Mouse (Mus musculus): ENCODE results near the gene Olfr466. TPM values are rescaled to one million over a fixed set of nuclear protein-coding genes. Genes with fewer than 3 reads are reported as not detected.

Olfr466 gene
- polyA plus RNA-seq (2014; fragmentation: Nextera tagmentation; extraction: Ambion mirVana), result not detected in 2 replicates

DNA sequence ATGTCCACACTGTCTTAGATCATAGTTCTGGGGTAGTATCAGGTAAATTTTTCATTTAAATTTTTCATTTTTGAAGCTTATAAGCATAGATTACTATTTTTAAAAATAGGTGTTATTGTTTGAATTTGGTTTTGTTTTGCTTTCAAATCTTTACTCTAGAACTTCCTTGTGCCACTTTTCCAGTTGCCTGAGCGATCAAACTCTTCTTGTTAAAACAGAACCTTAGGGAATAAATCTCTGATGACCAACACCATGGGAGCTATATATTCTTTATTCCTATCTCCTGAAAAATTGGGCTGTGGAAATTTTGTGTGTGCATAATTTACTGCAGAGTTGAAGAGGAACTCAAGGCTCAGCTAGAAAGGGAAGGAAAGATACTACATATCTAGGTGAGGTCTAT is at the start of gene Olfr466:
TSS of gene Olfr466 (plus strand) at position 301 of the 400 bp plus-strand sequence.
- Histone ChIP-seq H3K36me3 (ENCODE audit: insufficient read depth) (no peaks in the 10 kb centered on the region), H3K4me2 (no peak within 1 kb of the TSS), H3K4me1 (ENCODE audit: insufficient read depth) (no peaks in the 10 kb centered on the region), H3K9me3 (ENCODE audit: low read depth, low read length) (no peaks in the 10 kb centered on the region), H3K27me3 (ENCODE audit: insufficient read depth, low read length) (no peaks in the 10 kb centered on the region), H3K9ac (no peak within 1 kb of the TSS), H3K27ac (ENCODE audit: low read depth) (no peak within 1 kb of the TSS), H3K4me3 (ENCODE audit: low read depth, low read length) (no peak within 1 kb of the TSS)
- ATAC-seq (ENCODE audit: insufficient read depth) (no peak), DNase-seq (no peak)
- WGBS, result 57% methylated on average over 1 of the region's 1 CpGs
- no peak for TF ChIP-seq CTCF (IDR thresholded peaks at IDR 0.05; ENCODE audit: low read depth)

DNA sequence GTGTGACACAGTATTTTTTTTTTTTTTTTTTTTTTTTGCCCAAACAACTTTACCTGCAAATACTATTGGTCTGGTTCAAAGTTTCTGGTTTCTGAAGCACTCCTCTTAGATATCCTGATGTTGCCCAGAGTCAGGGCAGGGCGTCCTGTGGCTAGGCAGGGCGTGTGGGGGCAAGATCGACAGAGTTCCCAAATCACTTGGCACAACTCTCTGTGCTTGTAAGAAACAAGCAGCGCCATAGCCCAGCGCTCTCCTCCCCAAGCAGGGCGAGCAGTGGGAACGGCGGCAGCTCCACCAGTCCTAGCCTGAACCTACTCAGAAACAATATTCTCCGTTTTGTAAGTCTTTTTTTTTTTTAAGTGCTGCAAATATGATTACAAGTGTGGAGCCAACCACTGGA is 49.4 kb upstream of the Olfr466 start:
- 91% methylated on average over 9 of the region's 9 CpGs for WGBS

DNA sequence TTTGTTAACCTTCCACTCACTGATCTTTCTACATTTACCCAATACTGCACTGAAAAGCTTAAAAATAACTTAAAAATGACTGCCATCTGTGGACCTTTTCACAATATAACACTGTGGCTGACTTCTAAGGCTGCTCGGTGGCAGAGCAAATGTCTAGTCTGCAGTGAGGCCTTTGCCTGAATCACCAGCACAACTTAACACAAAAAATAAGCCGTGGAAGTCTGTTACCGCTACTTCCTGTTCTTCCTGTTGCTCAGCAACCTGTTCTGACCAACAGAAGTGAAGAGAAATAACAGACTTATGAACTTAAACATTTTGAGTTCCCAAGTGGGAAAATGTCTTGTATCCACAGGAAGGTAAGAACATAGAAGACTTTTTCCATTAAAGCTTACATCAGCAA is 48.8 kb upstream of the Olfr466 start:
- Histone ChIP-seq H3K9me3 (ENCODE audit: low read depth, low read length) (peaks cover 8% of the 10 kb centered on the region; the same call in 1 of the 2 replicates), H3K27ac (ENCODE audit: low read depth) (no peak overlapping the region), H3K27me3 (ENCODE audit: insufficient read depth, low read length) (no peaks in the 10 kb centered on the region), H3K4me3 (ENCODE audit: low read depth, low read length) (no peak overlapping the region), H3K36me3 (ENCODE audit: insufficient read depth) (no peaks in the 10 kb centered on the region), H3K4me2 (no peak overlapping the region), H3K4me1 (ENCODE audit: insufficient read depth) (no peaks in the 10 kb centered on the region), H3K9ac (no peak overlapping the region)
- ATAC-seq (ENCODE audit: insufficient read depth) (no peak), DNase-seq (no peak)
- 92% methylated on average over 3 of the region's 3 CpGs for WGBS
- no peak for TF ChIP-seq CTCF (IDR thresholded peaks at IDR 0.05; ENCODE audit: low read depth)

More for the DNA sequence above, 49.4 kb upstream of the Olfr466 start:
- no peak overlapping the region for H3K4me3 ChIP-seq (ENCODE audit: low read depth, low read length)
- no peak for DNase-seq
- H3K27ac ChIP-seq (ENCODE audit: low read depth), result no peak overlapping the region
- H3K9ac ChIP-seq, result no peak overlapping the region
- H3K4me1 ChIP-seq (ENCODE audit: insufficient read depth), result no peaks in the 10 kb centered on the region
- H3K4me2 ChIP-seq, result no peak overlapping the region
- no peak for ATAC-seq (ENCODE audit: insufficient read depth)
- no peaks in the 10 kb centered on the region for H3K27me3 ChIP-seq (ENCODE audit: insufficient read depth, low read length)
- peaks cover 8% of the 10 kb centered on the region; the same call in 1 of the 2 replicates for H3K9me3 ChIP-seq (ENCODE audit: low read depth, low read length)
- no peaks in the 10 kb centered on the region for H3K36me3 ChIP-seq (ENCODE audit: insufficient read depth)
- no peak for TF ChIP-seq CTCF (IDR thresholded peaks at IDR 0.05; ENCODE audit: low read depth)

DNA sequence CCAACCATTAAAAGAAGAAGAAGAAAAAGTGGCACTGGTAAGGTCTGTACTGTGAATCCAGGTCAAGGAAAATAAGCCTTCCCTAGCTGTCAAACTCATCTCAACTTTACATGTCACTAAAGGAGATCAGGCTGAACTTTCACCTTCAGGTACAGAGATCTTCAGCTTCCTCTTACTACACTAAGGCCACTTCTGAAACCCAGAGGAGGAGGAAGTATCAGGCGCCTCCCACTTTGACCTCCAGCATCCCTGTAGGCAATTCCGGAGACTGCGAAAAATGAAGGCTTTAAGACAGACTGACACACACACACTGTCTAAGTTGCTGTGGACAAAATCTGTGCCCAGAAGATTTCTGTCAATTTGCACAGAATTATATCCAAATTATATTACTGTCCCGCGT is 38.1 kb upstream of the Olfr466 start:
- Histone ChIP-seq H3K4me3 (ENCODE audit: low read depth, low read length) (peak overlapping the region; percentile 82), H3K4me1 (ENCODE audit: insufficient read depth) (no peaks in the 10 kb centered on the region), H3K36me3 (ENCODE audit: insufficient read depth) (no peaks in the 10 kb centered on the region), H3K9me3 (ENCODE audit: low read depth, low read length) (no peaks in the 10 kb centered on the region), H3K9ac (peak overlapping the region; percentile 95), H3K27me3 (ENCODE audit: insufficient read depth, low read length) (no peaks in the 10 kb centered on the region), H3K27ac (ENCODE audit: low read depth) (peak overlapping the region; percentile 93), H3K4me2 (peak overlapping the region; percentile 82)
- TF ChIP-seq CTCF (IDR thresholded peaks at IDR 0.05; ENCODE audit: low read depth), result no peak
- under 1% methylated on average over 5 of the region's 5 CpGs for WGBS
- peak; percentile 19; the same call in 1 of the 2 replicates for ATAC-seq (ENCODE audit: insufficient read depth)
- peak; percentile 40 for DNase-seq

DNA sequence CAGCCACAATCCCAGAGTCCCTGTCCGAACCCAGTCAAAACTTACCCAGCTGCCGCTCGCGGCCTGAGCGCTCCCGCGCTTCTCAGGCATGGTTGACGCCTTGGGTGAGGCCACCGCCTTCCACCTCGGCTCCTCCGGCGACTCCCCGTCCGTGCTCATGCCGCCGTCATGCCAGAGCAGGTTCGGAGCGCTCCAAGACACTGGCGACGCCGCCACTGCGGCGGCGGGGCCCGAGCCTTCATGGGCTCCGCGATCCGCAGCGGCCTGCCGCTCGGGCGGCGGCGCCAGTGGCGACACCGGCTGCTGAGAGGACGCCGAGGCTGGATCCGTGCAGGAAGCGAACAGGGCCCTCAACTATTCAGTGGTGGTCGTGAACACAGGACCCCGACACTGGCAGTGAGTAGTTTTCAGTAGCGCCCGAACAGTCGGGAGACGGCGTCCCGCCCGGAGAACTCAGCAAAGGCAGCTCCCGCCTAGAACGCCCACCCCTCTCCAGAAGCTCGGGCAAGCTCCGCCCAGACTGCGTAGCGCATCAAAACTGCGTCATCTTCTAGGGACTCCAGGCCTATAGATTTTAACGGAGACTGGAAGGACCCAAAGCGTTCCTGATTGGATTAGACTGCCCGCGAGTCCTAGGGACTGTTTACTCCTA is 37.5 kb upstream of the Olfr466 start, which contains the start of gene Mfsd14b:
TSS of gene Mfsd14b (minus strand) at position 517 of the 652 bp plus-strand sequence.
- Histone ChIP-seq H3K4me2 (peak within 1 kb of the TSS; percentile 82), H3K9ac (peak within 1 kb of the TSS; percentile 95), H3K27ac (ENCODE audit: low read depth) (peak within 1 kb of the TSS; percentile 93), H3K4me3 (ENCODE audit: low read depth, low read length) (peak within 1 kb of the TSS; percentile 82), H3K27me3 (ENCODE audit: insufficient read depth, low read length) (no peaks in the 10 kb centered on the region), H3K4me1 (ENCODE audit: insufficient read depth) (no peaks in the 10 kb centered on the region), H3K9me3 (ENCODE audit: low read depth, low read length) (no peaks in the 10 kb centered on the region), H3K36me3 (ENCODE audit: insufficient read depth) (no peaks in the 10 kb centered on the region)
- under 1% methylated on average over 60 of the region's 60 CpGs for WGBS
- TF ChIP-seq CTCF (IDR thresholded peaks at IDR 0.05; ENCODE audit: low read depth), result no peak
- ATAC-seq (ENCODE audit: insufficient read depth) (peak; percentile 100), DNase-seq (peak; percentile 97)

DNA sequence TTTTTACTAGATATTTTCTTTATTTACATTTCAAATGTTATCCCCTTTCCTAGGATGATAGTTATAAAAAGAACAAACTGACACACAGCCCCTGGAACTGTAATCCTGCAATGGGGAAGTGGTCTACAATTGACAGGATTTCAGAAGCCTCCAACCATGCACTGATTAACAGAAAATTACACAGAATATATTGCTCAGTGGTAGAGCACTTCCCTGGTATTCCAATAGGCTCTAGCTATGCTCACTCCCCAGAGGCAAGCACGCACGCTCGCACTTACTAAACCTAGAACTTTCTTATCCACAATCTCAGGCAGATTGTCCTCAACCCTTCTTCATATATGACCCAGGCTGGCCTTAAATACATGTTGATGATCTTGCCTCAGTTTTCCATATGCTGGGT is 36.8 kb upstream of the Olfr466 start:
- Histone ChIP-seq H3K9ac (peak overlapping the region; percentile 95), H3K4me2 (peak overlapping the region; percentile 82), H3K4me1 (ENCODE audit: insufficient read depth) (no peaks in the 10 kb centered on the region), H3K36me3 (ENCODE audit: insufficient read depth) (no peaks in the 10 kb centered on the region), H3K4me3 (ENCODE audit: low read depth, low read length) (peak overlapping the region; percentile 82), H3K27me3 (ENCODE audit: insufficient read depth, low read length) (no peaks in the 10 kb centered on the region), H3K27ac (ENCODE audit: low read depth) (peak overlapping the region; percentile 93), H3K9me3 (ENCODE audit: low read depth, low read length) (no peaks in the 10 kb centered on the region)
- TF ChIP-seq CTCF (IDR thresholded peaks at IDR 0.05; ENCODE audit: low read depth), result no peak
- ATAC-seq (ENCODE audit: insufficient read depth) (peak; percentile 43), DNase-seq (peak; percentile 21)
- WGBS, result 59% methylated on average over 3 of the region's 3 CpGs

DNA sequence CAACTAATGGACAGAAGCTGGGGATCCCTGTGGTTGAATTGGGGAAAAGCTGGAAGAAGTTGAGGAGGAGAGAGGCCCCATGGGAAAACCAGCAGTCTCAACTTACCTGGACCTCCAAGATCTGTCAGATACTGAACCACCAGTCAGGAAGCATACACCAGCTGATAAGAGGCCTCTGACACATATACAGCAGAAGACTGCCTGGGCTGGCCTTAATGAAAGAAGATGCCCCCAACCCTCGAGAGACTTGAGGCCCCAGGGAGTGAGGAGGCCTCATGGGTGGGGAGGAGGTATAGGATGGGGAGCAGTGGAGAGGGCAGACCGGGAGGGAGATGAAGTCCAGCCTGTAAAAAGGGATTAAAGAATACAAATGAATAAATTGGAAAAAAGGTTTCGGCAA is 29.1 kb upstream of the Olfr466 start:
- no peak overlapping the region for H3K4me3 ChIP-seq (ENCODE audit: low read depth, low read length)
- H3K4me1 ChIP-seq (ENCODE audit: insufficient read depth), result no peaks in the 10 kb centered on the region
- ATAC-seq (ENCODE audit: insufficient read depth), result no peak
- WGBS, result 60% methylated on average over 3 of the region's 3 CpGs
- TF ChIP-seq CTCF (IDR thresholded peaks at IDR 0.05; ENCODE audit: low read depth), result no peak
- H3K36me3 ChIP-seq (ENCODE audit: insufficient read depth), result no peaks in the 10 kb centered on the region
- no peaks in the 10 kb centered on the region for H3K27me3 ChIP-seq (ENCODE audit: insufficient read depth, low read length)
- H3K9ac ChIP-seq, result no peak overlapping the region
- no peak for DNase-seq
- no peaks in the 10 kb centered on the region for H3K9me3 ChIP-seq (ENCODE audit: low read depth, low read length)
- H3K4me2 ChIP-seq, result no peak overlapping the region
- no peak overlapping the region for H3K27ac ChIP-seq (ENCODE audit: low read depth)
